Mouse (Mus musculus): Measurements from ENCODE around the gene Gm17079.
"Not testable (repeated sequence)": the region's sequence is repeated elsewhere in the genome, so short reads cannot be mapped to it uniquely, and the experiment has no call there.

Gene Gm17079

DNA sequence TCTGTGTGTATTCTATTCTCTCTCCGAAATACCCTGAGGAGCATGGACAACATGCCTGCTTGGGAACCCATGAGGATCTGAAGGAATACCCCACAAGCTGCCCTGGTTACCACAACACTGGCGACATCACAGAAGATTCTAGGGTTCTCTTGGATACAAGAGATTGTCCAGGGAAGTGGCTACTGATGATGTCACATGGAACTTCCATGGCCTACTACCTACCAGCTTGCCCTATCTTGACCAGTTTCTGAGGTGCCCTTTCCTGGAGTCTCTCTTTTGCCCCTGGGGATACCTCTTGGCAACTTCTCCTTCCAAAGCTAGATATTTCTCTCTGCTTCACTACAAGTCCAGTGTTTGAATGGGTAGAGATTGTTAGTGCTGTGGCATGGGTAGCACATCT lies at the start of gene Gm17079:
Gene Gm17079 (minus strand): TSS at position 101 of the 400 bp plus-strand sequence.
- in situ Hi-C loops (cut with MseI, MboI), result not testable (repeated sequence)

- in situ Hi-C loops (cut with MseI, MboI), result no loop called here
Observed at GRCm38 (mm10) chr14:51740347-51741170, 45.3 kb upstream of the Gm17079 start.

- in situ Hi-C loops (cut with MseI, MboI), result no loop called here
Observed at GRCm38 (mm10) chr14:51739150-51739993, 44.1 kb upstream of the Gm17079 start.

GRCm38 (mm10) chr14:51738411-51739149 lies 43.3 kb upstream of the Gm17079 start:
- in situ Hi-C loops (cut with MseI, MboI), result no loop called here

GRCm38 (mm10) chr14:51737967-51738366 lies 42.7 kb upstream of the Gm17079 start:
- in situ Hi-C loops (cut with MseI, MboI), result no loop called here

- in situ Hi-C loops (cut with MseI, MboI), result no loop called here
Observed at GRCm38 (mm10) chr14:51717083-51717482, 21.8 kb upstream of the Gm17079 start, which contains the start of gene Gm5800. Gene Gm5800 (minus strand): TSS chr14:51717183.

DNA sequence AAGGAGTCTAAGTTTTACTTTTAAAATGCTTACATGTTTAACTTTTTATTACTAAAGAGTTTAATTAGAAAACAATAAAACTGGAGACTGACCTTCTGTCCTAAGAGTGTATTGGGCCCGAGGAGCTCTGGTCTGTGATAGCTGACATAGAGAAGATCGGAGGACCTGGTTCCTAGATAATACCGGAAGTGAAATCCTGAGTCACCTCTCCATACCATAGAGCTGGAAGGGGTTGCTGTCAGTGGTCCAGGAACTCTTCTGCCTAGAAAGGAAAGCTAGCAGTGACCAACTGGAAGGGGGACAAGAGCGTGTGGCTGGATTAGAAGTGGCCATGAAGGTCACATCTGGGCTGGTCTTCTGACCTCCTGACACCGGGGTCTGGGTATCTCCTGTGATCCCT lies 18.0 kb downstream of the Gm17079 start:
- in situ Hi-C loops (cut with MseI, MboI), result no loop called here
